Mouse (Mus musculus) spleen, postnatal 36 days (tissue): ENCODE measurements around the gene B4galt5.
"Not testable (repeated sequence)": the region's sequence is repeated elsewhere in the genome, so short reads cannot be mapped to it uniquely, and the experiment has no call there.

Experiments
- DNase-seq, 2 experiments: peaks; one replicate each; pipeline ENCODE4 v3.0.0; 2022; ENCODE audit warnings: low spot score in 2 of 2, mixed read lengths in 1 of 2

B4galt5 gene

DNA sequence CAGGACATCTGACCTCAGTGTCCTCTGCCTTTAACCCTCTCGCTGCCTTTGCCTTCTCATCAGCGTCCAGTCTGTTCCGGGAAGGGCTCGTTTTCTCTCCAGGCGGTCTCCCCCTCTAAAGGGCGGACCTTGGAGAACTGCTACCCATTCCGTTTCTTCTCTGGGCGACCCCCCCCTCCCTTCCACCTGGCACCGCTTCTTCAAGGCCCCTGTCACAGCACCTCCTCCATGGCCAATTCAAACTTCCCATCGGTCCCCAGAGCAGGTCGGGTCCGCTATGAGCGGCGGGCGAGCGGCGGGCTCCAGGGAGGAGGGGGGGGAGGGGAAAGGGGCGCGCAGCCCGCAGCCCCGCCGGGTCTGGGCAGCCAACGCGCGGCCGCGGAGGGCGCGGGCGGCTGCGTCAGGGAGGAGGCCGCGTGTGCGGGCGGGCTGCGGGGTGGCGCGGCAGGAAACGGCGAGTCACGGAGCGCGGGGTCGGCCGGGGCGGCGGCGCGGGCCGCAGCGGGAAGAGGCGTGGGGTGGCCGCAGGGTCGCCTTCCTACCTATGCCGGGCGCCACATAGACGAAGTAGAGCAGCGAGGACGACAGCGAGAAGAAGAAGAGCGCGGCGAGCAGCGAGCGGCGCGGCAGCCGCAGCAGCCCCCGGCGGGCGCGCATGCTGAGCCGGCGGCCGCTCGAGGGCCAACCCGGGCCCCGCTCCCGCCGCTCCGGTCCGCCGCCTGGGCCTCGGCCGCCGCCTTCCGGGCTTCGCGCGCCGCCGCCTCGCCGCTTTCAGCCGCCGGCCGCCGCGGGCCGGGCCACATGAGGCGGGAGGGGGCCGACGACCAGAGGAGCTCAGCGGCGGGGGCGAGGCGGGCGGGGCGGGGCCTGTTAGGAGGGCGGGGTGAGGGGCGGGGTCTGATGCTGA, at the start of gene B4galt5:
Gene B4galt5 (minus strand): TSS at position 808 of the 907 bp plus-strand sequence.
- DNase-seq: peak in 1 of 2 experiments; percentile 47

DNA sequence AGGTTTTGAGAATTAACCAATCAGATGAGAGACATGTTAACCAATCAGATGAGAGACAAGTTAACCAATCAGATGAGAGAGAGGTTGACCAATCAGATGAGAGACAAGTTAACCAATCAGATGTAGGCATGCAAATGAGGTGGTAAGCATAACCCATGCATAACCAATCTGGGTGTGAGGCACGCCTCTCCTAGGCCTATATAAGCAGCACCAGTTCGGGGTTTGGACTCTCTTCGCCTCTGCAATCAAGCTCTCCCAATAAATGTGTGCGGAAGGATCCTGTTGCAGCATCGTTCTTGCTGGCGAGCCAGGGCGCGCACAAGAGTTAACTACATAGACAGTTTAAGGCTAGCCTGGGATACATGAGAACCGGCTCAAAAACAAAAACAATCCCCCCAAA, 47.4 kb upstream of the B4galt5 start:
- not testable (repeated sequence) for DNase-seq

DNA sequence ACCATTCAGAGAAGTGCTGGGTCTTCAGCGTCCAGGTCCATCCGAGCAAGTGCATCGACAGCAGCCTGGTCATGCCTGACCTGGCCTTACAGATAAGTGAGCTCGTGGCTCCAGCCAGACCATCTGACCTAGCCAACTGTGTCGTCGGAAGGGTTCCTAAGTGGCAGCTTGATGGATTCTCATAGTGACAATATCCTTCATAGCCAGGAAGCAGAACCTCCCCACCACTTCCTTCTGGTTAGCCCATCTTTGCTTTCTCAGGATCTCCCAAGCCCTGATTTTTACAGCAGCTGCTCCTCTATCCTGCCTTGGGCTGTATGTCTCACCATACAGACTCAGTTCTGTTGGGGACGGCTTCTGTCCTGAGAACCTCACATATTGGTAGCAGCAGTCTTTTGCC, 45.4 kb upstream of the B4galt5 start:
- DNase-seq: no peak

DNA sequence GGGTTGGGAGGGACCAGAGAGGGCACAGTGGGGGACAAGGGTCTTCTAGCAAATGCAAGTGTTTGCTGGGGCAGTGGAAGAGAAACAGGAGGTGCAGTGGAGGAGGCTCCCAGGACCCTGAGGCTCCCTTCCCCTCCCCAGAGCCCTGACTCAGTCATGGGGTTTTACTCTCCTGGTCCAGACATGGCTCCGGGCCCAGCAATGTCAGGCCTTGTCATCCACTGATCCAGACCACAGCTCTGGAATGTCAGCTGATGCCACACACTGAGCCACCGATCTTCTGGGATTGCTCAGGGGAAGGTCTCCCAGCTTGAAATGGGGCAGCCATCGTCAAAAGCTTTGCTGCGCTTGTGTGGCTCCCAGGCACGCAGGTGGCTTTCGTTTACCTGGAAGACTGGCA, 38.0 kb upstream of the B4galt5 start:
- no peak for DNase-seq

DNA sequence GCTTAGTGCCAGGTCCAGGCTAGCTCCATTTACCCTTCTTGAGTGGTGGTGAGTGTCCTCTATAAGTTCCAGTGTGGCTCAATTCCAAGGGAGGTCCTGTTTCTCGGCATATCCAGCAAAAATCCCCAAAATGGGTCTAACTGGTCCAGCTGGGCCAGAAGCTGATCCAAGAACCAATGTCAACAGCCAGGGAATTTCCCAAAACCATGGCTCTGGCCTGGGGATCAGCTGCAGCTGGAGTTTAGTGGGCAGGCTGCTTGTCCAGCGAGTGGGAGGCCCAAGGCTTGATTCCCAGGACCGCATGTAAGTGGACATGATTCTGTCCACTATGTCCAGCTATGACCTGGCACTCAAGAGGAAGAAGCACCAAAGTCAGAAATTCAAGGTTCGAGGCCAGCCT, 37.5 kb upstream of the B4galt5 start:
- DNase-seq: no peak

DNA sequence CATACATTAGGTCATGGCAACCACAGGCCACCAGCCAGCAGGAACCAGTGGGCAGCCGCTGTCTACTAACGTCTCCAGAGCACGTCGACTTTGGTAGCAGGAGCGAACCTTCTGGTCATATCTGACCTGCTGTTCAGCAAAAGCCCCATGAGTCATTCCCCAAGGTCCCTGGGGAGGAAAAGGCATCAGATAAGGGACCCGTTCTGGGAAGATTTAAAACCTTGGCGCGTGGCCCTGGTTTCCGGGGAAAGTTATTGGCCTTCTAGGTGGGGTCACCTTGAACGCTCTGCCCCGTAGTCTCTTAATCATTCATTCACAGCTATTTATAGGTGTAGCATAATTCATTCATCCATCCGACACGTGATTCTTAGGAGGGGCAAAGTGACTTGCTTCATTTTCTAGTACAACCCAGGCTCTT, 34.7 kb upstream of the B4galt5 start:
- DNase-seq: no peak

DNA sequence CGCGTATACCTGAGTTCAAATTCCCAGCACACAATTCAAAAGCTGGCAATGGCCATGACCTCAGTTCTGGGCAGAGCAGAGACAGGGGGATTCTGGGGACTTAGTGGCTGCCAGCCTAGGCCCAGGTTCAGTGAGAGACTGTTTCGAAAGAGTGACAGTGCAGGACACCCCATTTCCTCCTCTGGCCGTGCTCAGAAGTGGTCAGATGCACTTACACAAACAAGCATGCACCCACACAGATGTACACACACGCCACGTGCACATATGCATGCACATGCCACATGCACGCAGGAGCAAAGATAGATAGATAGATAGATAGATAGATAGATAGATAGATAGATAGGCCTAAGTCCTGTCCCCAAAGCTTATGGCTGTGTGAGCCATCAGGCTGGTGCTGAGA, 33.4 kb upstream of the B4galt5 start:
- no peak for DNase-seq

DNA sequence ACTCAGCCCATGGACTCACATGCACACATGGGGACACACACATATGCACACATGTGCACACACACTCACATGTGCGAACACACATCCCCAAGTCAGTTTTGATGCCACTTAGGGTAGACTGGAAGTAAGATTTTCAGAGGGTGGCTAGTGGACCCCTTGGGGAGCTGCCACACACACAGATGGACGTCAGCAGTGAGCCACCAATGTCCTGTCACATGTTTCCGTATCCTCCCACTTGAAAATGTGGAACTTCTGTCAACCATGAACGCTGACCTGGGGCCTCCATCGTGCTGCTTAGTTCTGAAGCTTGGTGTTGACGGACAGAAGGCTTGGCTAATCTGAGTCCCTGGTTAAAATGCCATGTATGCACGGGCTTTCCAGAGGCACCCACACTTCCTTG, 32.6 kb upstream of the B4galt5 start:
- DNase-seq: peak; percentile 77 to 79

DNA sequence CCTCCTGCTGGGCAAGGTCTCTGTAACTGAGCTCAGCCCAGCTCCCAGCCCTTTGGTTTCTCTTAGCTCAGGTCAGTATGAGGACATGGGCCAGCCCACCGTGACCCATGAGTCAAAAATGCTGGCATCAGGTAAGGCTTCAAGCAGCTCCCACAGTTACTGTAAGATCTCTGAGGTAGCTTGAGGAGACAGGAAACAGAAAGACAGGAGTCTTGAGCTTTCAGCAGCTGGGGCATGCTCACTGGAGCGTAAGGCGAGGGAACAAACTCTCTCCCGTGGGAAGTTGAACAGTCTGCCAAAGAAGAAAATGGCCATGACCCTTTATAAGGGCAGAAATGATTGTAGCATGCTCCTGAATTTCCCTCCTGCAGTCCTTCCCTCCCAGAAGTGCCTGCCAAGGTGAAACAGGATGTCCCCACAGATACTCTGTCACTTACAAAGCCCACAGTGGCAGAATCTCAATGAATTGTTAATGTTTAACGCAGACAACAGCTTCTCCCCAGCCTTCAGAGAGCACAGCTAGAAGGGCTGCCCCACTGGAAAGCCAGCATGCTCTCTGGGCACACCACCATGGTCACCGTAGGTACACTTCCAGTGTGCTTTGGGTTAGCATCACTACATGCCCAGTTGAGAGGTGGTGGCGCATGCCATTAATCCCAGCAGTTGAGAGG, 31.8 kb upstream of the B4galt5 start:
- no peak for DNase-seq

DNA sequence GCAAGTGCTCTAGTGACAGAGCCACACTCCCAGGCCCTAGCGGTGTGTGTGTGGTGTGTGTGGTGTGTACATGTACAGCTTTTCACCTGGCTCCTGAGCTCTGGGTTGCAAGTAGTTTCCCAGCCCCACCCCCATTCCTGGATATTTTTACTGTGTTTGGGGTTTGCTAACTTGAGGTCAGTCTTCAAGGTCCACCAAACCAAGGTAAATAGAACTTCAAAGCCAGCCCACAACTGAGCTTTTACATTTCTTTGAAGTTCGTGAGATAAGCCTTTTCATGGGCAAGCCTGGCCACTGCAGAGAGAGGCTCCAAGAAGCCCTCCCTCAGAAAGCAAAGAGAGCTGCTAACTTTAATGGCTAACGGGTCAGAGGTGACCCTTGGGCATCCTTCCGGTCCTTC, 30.0 kb upstream of the B4galt5 start:
- DNase-seq: no peak

DNA sequence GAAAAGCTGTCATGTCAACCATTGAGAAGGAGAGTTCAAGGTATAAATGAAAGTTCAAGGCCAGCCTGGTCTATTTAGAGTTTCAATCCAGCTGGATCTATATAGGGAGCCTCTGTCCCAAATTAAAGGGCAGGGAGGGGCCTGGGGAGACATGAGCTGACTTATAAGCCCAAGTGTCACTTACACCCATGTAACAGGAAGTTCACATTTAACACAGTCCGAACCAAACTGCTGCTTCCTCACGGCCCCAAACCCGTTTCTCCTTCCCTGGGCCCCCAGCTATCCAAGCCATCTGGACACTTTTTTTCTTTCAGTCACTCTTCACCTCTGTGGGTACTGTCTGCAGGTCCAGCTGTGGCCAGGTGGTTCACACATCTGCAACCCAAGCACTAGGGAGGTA, 28.7 kb upstream of the B4galt5 start:
- DNase-seq: no peak

DNA sequence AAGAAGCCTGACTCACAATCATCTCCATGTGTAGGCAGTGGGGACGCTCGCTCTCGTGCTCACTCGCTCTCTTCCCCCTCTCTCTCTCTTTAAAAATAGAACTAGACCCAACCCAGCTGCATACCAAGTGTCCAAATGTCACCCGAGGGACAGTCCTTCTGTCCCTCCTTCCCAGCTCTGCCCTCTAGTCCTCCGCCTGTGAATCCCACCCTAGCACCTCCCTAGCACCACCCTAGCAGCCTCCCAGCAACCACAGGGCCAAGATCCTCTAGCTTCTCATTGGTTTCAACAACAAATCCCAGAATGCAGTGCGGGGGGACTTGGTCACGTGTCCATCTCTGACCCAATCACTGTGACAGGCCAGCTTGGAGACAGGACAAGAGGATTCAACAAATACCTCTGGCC, 27.2 kb upstream of the B4galt5 start:
- peak; percentile 43 to 53 for DNase-seq

DNA sequence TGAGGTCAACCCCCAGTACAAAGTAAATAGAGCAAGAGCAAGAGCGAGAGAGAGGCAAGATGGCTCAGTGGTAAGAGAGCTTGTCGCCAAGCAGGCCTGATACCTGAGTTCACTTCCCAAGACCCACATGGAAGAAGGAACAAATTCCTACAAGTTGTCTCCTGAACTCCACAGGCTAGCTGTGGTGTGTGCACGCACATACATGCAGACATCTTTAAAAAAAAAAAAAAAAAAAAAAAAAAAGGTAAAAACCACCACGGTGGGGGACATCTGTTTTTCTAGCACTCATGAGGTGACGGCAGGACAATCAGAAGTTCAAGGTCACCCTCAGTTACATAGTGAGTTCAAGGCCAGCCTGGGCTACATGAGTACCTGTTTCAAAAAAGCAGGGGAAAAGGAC, 26.7 kb upstream of the B4galt5 start:
- DNase-seq: no peak

DNA sequence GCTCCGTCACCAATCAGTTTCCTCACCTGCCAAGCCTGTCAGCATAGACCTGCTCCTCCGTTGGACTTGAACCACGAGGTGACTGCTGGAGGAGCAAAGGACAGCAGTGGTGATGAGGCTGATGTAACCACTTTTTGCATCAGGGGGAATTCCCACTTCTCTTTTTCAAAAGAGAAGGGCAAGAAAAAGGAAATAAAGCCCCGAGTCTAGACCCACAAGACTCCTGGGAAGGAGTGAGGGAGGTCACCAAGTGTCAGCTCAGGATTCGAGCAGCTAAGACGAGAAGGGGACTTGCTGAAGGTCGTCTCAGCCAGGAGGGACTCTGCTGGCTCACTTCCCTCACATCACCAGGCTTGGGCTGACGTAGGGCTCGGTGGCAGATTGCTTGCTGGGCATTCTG, 26.2 kb upstream of the B4galt5 start:
- DNase-seq: peak; percentile 71 to 75

DNA sequence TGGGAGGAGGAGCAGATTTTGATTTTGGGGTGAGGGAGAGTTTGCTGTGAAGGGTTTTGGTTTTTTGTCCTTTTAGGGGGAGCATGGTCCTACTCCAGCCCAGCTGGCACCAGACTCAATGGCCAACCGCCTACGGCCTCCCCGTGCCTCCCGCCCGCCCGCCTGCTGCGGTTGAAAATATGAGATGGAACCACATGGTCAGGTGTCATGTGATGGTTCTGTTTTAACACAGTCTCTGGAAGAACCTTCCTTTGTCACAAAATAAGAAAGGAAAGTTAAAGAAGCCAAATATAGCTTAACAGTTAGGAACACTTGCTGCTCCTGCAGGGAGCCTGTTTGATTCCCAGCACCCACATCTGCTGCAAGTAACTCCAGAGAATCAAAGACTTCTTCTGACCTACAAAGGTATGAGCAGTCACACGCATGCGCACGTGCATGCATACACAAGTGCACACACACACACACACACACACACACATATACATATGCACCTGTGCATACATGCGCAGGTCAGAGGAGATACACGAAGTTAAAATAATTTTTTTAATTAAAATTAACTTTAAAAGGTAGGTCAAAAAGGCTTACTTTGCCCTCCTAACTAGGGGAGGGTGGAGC, 25.3 kb upstream of the B4galt5 start:
- DNase-seq: no peak

DNA sequence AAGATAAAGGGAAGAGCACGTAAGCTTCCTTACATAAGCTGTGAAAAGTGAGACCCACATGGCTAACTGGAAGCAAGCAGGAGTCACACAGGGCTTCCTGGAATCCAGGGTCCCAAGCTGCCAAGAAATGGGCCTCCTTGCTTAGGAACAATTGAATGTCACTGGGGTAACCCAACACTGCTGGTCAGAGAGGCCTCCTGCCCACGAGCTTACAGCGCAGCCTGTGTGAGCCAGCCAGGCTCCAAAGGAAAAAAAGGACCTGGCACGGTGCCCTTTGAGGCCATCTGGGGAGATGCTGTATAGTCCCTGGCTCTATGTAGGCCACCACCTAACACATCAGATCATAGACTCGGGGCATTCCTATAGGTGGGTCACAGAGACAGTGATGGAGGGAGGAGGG, 24.3 kb upstream of the B4galt5 start:
- no peak for DNase-seq

DNA sequence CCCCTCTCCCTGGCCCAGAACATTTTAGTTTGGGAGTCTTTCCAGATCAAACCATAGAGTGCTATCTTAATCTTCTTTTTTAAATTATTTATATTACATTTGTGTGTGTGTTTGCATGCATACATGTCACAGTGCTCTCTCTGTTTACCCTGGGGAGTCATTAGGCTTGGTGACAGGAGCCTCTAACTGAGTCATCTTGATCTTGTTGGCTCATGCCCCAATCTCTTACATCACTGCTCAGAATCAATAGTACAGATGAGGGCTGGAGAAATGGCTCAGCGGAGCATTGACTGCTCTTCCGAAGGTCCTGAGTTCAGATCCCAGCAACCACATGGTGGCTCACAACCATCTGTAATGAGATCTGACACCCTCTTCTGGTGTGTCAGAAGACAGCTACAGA, 22.5 kb upstream of the B4galt5 start:
- DNase-seq: no peak

DNA sequence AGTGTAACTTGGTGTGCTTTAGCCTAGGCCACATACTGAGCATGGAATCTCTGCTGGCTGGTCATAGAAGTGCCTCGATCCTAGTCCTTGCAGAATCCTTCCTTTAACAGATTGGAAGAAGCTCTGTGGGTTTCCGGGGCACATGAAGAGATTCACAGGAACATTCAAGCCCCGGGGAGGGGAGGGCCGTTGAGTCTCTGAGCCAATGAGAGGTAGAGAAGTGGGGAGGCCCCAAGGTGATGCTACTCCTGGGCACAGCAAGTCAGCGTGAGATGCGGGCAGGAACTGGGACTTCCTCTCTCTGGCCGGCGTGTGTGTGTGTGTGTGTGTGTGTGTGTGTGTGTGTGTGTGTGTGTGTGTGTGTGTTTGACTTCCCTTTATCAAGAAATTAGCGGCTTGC, 19.3 kb upstream of the B4galt5 start:
- DNase-seq: peak; percentile 95 to 96

DNA sequence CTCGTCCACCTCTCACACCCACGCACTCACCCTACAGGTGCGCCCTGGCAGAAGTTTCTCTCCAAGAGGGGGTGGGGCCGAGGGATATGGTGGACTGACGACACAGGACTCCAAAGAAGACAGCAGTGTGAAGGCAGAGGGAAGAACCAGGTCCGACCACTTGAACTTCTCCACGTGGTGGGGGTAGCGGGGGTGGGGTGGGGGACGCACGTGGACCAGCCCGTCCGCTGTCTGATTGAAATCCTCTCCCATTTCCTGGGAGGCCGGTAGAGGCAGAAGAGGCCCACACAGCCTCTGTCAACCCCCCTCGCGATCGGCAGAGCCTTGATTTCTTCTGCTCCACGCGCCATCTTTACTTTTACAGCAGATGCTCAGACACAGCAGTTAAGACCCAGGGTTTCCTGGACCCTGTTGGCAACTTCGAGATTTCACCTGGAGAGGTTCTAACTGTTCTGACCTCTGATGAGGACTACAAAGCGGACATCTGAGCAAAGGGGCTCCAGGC, 18.8 kb upstream of the B4galt5 start:
- peak; percentile 66 to 78 for DNase-seq

DNA sequence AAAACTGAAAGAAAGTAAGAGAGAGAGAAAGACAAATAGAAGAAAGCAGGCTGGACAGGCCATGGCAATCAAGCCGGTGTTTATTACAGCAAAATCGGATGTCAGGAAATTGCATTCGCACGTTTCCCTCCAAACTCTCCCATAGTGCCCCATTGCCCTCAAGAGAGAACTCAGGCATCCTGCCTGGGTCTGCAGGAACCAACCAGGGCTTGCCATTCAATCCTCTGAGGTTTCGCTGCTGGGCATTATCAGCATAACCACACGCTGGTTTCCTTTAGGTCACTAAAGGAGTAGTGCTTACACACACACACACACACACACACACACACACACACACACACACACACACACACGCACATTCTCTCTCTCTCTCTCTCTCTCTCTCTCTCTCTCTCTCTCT, 18.3 kb upstream of the B4galt5 start:
- peak; percentile 70 to 75 for DNase-seq

DNA sequence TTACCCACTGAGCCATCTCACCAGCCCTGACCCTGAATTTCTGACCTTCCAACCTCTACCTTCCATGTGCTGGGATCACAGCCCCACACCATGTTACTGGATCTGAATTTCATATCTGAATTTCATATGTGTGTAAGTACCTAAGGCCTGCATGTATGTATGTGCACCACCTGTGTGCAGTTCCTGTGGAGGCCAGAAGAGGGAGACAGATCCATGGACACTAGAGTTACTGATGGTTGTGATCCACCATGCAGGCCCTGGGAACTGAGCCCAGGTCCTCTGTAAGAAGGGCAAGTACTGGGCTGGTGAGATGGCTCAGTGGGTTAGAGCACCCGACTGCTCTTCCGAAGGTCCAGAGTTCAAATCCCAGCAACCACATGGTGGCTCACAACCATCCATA, 16.1 kb upstream of the B4galt5 start:
- no peak for DNase-seq

DNA sequence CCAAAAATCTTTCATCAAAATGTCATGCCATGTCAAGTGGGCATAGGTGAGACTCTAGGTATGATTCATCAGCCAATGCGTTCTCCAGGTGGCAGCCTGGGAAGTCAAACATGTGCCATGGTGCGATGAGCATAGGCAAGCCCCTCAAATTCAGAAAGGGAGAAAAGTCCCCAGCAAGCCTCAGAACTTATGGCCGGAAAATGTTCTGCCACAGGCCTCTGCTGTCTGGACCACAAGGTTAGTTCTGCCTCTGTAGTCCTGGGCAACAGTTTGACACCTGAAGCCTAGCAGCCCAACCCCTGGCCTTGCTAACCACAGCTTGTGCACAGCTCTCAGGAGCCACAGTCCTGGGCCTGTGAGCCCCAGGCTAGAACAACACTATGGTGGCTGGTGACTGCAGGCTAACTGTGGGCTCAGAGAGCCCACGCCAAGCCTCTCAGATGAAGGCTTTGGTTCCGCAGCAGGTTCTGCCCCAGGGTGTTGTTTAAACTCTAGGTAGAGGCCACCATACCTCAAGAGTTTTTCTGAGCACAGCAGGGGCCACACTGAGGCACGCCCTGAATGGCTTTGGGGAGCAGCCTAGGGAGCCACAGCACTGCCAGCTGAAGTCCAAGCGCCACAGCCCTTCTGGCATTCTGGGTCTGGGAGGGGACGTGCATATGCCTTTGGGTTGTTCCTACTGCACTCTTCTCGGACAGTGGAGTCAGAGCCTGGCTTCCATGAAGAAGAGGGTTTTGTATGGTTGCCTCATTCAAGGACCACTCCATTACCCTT, 14.5 kb upstream of the B4galt5 start:
- DNase-seq: no peak
